Mouse (Mus musculus): ENCODE measurements around the gene Rufy1.
"Not testable (repeated sequence)": the region's sequence is repeated elsewhere in the genome, so short reads cannot be mapped to it uniquely, and the experiment has no call there.

The Rufy1 gene

GRCm38 (mm10) chr11:50430277-50431133, at the start of gene Rufy1:
Gene Rufy1 (minus strand): TSS chr11:50431125.
- peak; percentile 86 for DNase-seq (ENCODE audit: extremely low spot score)

GRCm38 (mm10) chr11:50478072-50478471, 47.1 kb upstream of the Rufy1 start:
- no peak for DNase-seq (ENCODE audit: extremely low spot score)

GRCm38 (mm10) chr11:50477486-50478070, 46.7 kb upstream of the Rufy1 start:
- no peak for DNase-seq (ENCODE audit: extremely low spot score)

- DNase-seq (ENCODE audit: extremely low spot score) = no peak
Observed at GRCm38 (mm10) chr11:50476971-50477370, 46.0 kb upstream of the Rufy1 start.

- DNase-seq (ENCODE audit: extremely low spot score) = no peak
Observed at GRCm38 (mm10) chr11:50473933-50474332, 43.0 kb upstream of the Rufy1 start.

- no peak for DNase-seq (ENCODE audit: extremely low spot score)
Observed at GRCm38 (mm10) chr11:50472161-50472939, 41.4 kb upstream of the Rufy1 start.

GRCm38 (mm10) chr11:50461481-50461880, 30.6 kb upstream of the Rufy1 start:
- no peak for DNase-seq (ENCODE audit: extremely low spot score)

- no peak for DNase-seq (ENCODE audit: extremely low spot score)
Observed at GRCm38 (mm10) chr11:50459250-50459649, 28.3 kb upstream of the Rufy1 start.

- DNase-seq (ENCODE audit: extremely low spot score) = peak; percentile 35
Observed at GRCm38 (mm10) chr11:50457111-50457911, 26.4 kb upstream of the Rufy1 start.

- no peak for DNase-seq (ENCODE audit: extremely low spot score)
Observed at GRCm38 (mm10) chr11:50456455-50456854, 25.5 kb upstream of the Rufy1 start.

- DNase-seq (ENCODE audit: extremely low spot score) = no peak
Observed at GRCm38 (mm10) chr11:50454934-50455333, 24.0 kb upstream of the Rufy1 start.

GRCm38 (mm10) chr11:50450236-50450635, 19.3 kb upstream of the Rufy1 start:
- DNase-seq (ENCODE audit: extremely low spot score) = no peak

- DNase-seq (ENCODE audit: extremely low spot score) = not testable (repeated sequence)
Observed at GRCm38 (mm10) chr11:50448163-50448562, 17.2 kb upstream of the Rufy1 start.

- DNase-seq (ENCODE audit: extremely low spot score) = no peak
Observed at GRCm38 (mm10) chr11:50443259-50444065, 12.5 kb upstream of the Rufy1 start.

- no peak for DNase-seq (ENCODE audit: extremely low spot score)
Observed at GRCm38 (mm10) chr11:50441637-50442036, 10.7 kb upstream of the Rufy1 start.

GRCm38 (mm10) chr11:50440691-50441090, 9.8 kb upstream of the Rufy1 start:
- DNase-seq (ENCODE audit: extremely low spot score) = no peak

- no peak for DNase-seq (ENCODE audit: extremely low spot score)
Observed at GRCm38 (mm10) chr11:50439857-50440256, 8.9 kb upstream of the Rufy1 start.

GRCm38 (mm10) chr11:50432896-50433295, 2.0 kb upstream of the Rufy1 start:
- no peak for DNase-seq (ENCODE audit: extremely low spot score)

- DNase-seq (ENCODE audit: extremely low spot score) = no peak
Observed at GRCm38 (mm10) chr11:50432069-50432440, 1.1 kb upstream of the Rufy1 start.

GRCm38 (mm10) chr11:50431134-50432068, 476 bp upstream of the Rufy1 start:
- peak; percentile 32 for DNase-seq (ENCODE audit: extremely low spot score)
